Mouse (Mus musculus) erythroid progenitor cell, adult 5-6 weeks (primary cell): ENCODE data around the gene Epb41l1. TPM values are rescaled to one million over a fixed set of nuclear protein-coding genes. Genes with fewer than 3 reads are reported as not detected.
A peak's percentile ranks its signal among the peaks of the same experiment; 100 is the strongest.

Source experiments
- ATAC-seq: replicated peaks from 2 replicates; pipeline ENCODE4 v1.8.0; 2016; ENCODE audit warnings: moderate number of reproducible peaks, mild to moderate bottlenecking, moderate TSS enrichment, inconsistent platforms; ENCODE audit not compliant: poor library complexity, low FRiP score, severe bottlenecking
- total RNA-seq, 2 experiments: library from RNA; stranded (forward) in 1 of 2; stranded (reverse) in 1 of 2; fragments of 150-400 nt in 1 of 2; fragments of 186-747, 209-891 nt in 1 of 2; gene quantifications; 2 replicates each; pipeline versions ENCODE4 v1.2.3 to v1.2.4; 2015 to 2017; ENCODE audit warnings: low replicate concordance in 2 of 2

Gene Epb41l1
- total RNA-seq, 2 experiments from 2014 or later, result 0.84 to 1.4 TPM

- no peak for ATAC-seq
Measured at GRCm38 (mm10) chr2:156453822-156454221, 33.1 kb downstream of the Epb41l1 start.

GRCm38 (mm10) chr2:156455508-156456108 lies 34.9 kb downstream of the Epb41l1 start:
- no peak for ATAC-seq

- no peak for ATAC-seq
Measured at GRCm38 (mm10) chr2:156456386-156457342, 36.0 kb downstream of the Epb41l1 start.

GRCm38 (mm10) chr2:156457343-156457717 lies 36.6 kb downstream of the Epb41l1 start:
- ATAC-seq, result 0 out of 2 replicates have a peak, but pooled peaks have one; percentile 50

GRCm38 (mm10) chr2:156460470-156460869 lies 39.8 kb downstream of the Epb41l1 start:
- no peak for ATAC-seq

GRCm38 (mm10) chr2:156462154-156463029 lies 41.7 kb downstream of the Epb41l1 start:
- ATAC-seq, result no peak

GRCm38 (mm10) chr2:156464416-156464815 lies 43.7 kb downstream of the Epb41l1 start:
- ATAC-seq, result no peak

- ATAC-seq, result no peak
Measured at GRCm38 (mm10) chr2:156467538-156467937, 46.8 kb downstream of the Epb41l1 start.

- ATAC-seq, result no peak
Measured at GRCm38 (mm10) chr2:156468890-156469289, 48.2 kb downstream of the Epb41l1 start.

GRCm38 (mm10) chr2:156469508-156469907 lies 48.8 kb downstream of the Epb41l1 start:
- ATAC-seq, result no peak

- ATAC-seq, result no peak
Measured at GRCm38 (mm10) chr2:156470938-156471337, 50.2 kb downstream of the Epb41l1 start.

GRCm38 (mm10) chr2:156472336-156472735 lies 51.6 kb downstream of the Epb41l1 start:
- no peak for ATAC-seq

GRCm38 (mm10) chr2:156473696-156474095 lies 53.0 kb downstream of the Epb41l1 start:
- no peak for ATAC-seq

GRCm38 (mm10) chr2:156474111-156474510 lies 53.4 kb downstream of the Epb41l1 start:
- no peak for ATAC-seq

- no peak for ATAC-seq
Measured at GRCm38 (mm10) chr2:156474891-156475284, 54.2 kb downstream of the Epb41l1 start.

GRCm38 (mm10) chr2:156475285-156476110 lies 54.8 kb downstream of the Epb41l1 start:
- ATAC-seq, result no peak

GRCm38 (mm10) chr2:156476111-156476747 lies 55.5 kb downstream of the Epb41l1 start:
- no peak for ATAC-seq

GRCm38 (mm10) chr2:156476748-156477151 lies 56.0 kb downstream of the Epb41l1 start:
- no peak for ATAC-seq
